Mouse (Mus musculus): ENCODE results near the gene Gen1.

GRCm38 (mm10) chr12:11198551-11198950, 67.0 kb downstream of the Gen1 start:
- no peak for TF ChIP-seq CTCF (conservative IDR thresholded peaks at IDR 0.05; ENCODE audit: insufficient read depth, insufficient read length, low read depth, low read length)
- no peak for TF ChIP-seq POLR2A (IDR thresholded peaks at IDR 0.05; ENCODE audit: low read depth, low read length)

Measured in kidney, adult 2 months (tissue).